In genomic region chr3:143316457-143316856, GRCm38 (mm10) we compare ENCODE assay signal across 12 mouse cellular contexts.
DNase-seq lines count a peak whose midpoint lies in the region; ATAC-seq and TF ChIP-seq lines count a peak whose summit lies in the region.
"Had no signal": no experiment of that assay in that cellular context is flagged by ENCODE, and none has a peak within 500 bp of the region (broad histone marks: within the 10 kb centered on the region; RNA-seq: fewer than 3 reads in every experiment).

No protein-coding gene starts in this region.

- H3K4me1 ChIP-seq in embryonic facial prominence, embryonic 14.5 days (ENCODE audit: control insufficient read depth, insufficient read depth, low read length), result no peaks in the 10 kb centered on the region
- no peaks in the 10 kb centered on the region for H3K4me1 ChIP-seq in embryonic facial prominence, embryonic 10.5 days
- H3K4me1 ChIP-seq in thymus, adult 2 months (replicated peaks; ENCODE audit: control insufficient read depth, insufficient read depth, low read length), result no peaks in the 10 kb centered on the region
- H3K4me1 ChIP-seq: embryonic facial prominence, embryonic 13.5 days; heart, embryonic 15.5 days had no signal

- no peak overlapping the region for H3K4me3 ChIP-seq in embryonic facial prominence, embryonic 14.5 days (ENCODE audit: low read depth, low read length)
- H3K4me3 ChIP-seq in embryonic facial prominence, embryonic 10.5 days, result no peak overlapping the region
- no peak overlapping the region for H3K4me3 ChIP-seq in thymus, adult 2 months (ENCODE audit: control insufficient read depth, insufficient read depth, low read length)
- H3K4me3 ChIP-seq: embryonic facial prominence, embryonic 13.5 days; gastrocnemius, adult 2 months; heart, embryonic 15.5 days; limb, embryonic 13.5 days had no signal

- no peak overlapping the region for H3K4me2 ChIP-seq in embryonic facial prominence, embryonic 14.5 days (ENCODE audit: low read depth, low read length)
- H3K4me2 ChIP-seq: embryonic facial prominence, embryonic 13.5 days; heart, embryonic 15.5 days; limb, embryonic 13.5 days had no signal

- no peak for TF ChIP-seq CTCF in thymus, adult 2 months (IDR thresholded peaks at IDR 0.05; ENCODE audit: borderline replicate concordance, control insufficient read depth, extremely low read depth, insufficient read depth, low read length, poor library complexity)

- peak; percentile 30 for DNase-seq in embryonic facial prominence, embryonic 14.5 days (ENCODE audit: low spot score)
- no peak for DNase-seq in embryonic facial prominence, embryonic 10.5 days (ENCODE audit: low spot score)
- peak; percentile 4 for DNase-seq in lung, postnatal 10 days
- no peak for DNase-seq in lung, postnatal 14 days
- peak; percentile 88 to 94 for DNase-seq in left cerebral cortex, adult 9 months (ENCODE audit: low spot score in 2 of 2)
- DNase-seq in cerebellum, adult 18-20 months, result no peak
- DNase-seq in thymus, adult 2 months, result no peak
- no peak for DNase-seq in testis, postnatal 10 days (ENCODE audit: low spot score)
- DNase-seq: gastrocnemius, adult 2 months had no signal

- no peak for TF ChIP-seq POLR2A in thymus, adult 2 months (IDR thresholded peaks at IDR 0.05; ENCODE audit: control insufficient read depth, extremely low read depth, insufficient read depth, low read length, poor library complexity)

- H3K9me3 ChIP-seq in embryonic facial prominence, embryonic 14.5 days (ENCODE audit: control insufficient read depth, low read length), result no peaks in the 10 kb centered on the region
- H3K9me3 ChIP-seq in embryonic facial prominence, embryonic 10.5 days, result no peaks in the 10 kb centered on the region
- H3K9me3 ChIP-seq: embryonic facial prominence, embryonic 13.5 days; heart, embryonic 15.5 days; limb, embryonic 13.5 days had no signal

- no peak overlapping the region for H3K27ac ChIP-seq in embryonic facial prominence, embryonic 14.5 days (replicated peaks; ENCODE audit: low read depth, low read length)
- H3K27ac ChIP-seq in embryonic facial prominence, embryonic 10.5 days (replicated peaks), result no peak overlapping the region
- no peak overlapping the region for H3K27ac ChIP-seq in thymus, adult 2 months (ENCODE audit: control insufficient read depth, insufficient read depth, low read length)
- H3K27ac ChIP-seq: embryonic facial prominence, embryonic 13.5 days; gastrocnemius, adult 2 months; heart, embryonic 15.5 days; limb, embryonic 13.5 days had no signal

- H3K36me3 ChIP-seq in embryonic facial prominence, embryonic 14.5 days (ENCODE audit: control insufficient read depth, insufficient read depth, low read length), result no peaks in the 10 kb centered on the region
- H3K36me3 ChIP-seq in embryonic facial prominence, embryonic 10.5 days (replicated peaks), result no peaks in the 10 kb centered on the region
- H3K36me3 ChIP-seq in thymus, adult 2 months (ENCODE audit: control insufficient read depth, insufficient read depth, low read length), result no peaks in the 10 kb centered on the region
- H3K36me3 ChIP-seq: embryonic facial prominence, embryonic 13.5 days; heart, embryonic 15.5 days; limb, embryonic 13.5 days had no signal

- H3K27me3 ChIP-seq in embryonic facial prominence, embryonic 14.5 days (replicated peaks; ENCODE audit: control insufficient read depth, insufficient read depth, low read length), result no peaks in the 10 kb centered on the region
- H3K27me3 ChIP-seq in embryonic facial prominence, embryonic 10.5 days (replicated peaks; ENCODE audit: low read depth, poor library complexity, severe bottlenecking), result no peaks in the 10 kb centered on the region
- H3K27me3 ChIP-seq in thymus, adult 2 months (ENCODE audit: control insufficient read depth, insufficient read depth, low read length), result no peaks in the 10 kb centered on the region
- H3K27me3 ChIP-seq: embryonic facial prominence, embryonic 13.5 days; heart, embryonic 15.5 days; limb, embryonic 13.5 days had no signal

- ATAC-seq in embryonic facial prominence, embryonic 14.5 days (ENCODE audit: low read depth), result no peak

- 47% methylated on average over 7 of the region's 7 CpGs for WGBS in embryonic facial prominence, embryonic 14.5 days
- WGBS in embryonic facial prominence, embryonic 10.5 days, result 76% methylated on average over 7 of the region's 7 CpGs
- WGBS in thymus, adult 2 months, result 92% methylated on average over 7 of the region's 7 CpGs

- no peak overlapping the region for H3K9ac ChIP-seq in embryonic facial prominence, embryonic 14.5 days (ENCODE audit: low read depth, low read length)
- H3K9ac ChIP-seq: embryonic facial prominence, embryonic 13.5 days; heart, embryonic 15.5 days; limb, embryonic 13.5 days had no signal

Comparison
In these comparisons a context has a peak if more than half of its experiments do, and no peak if none do; other contexts are left out.
1. DNase-seq: peak in embryonic facial prominence, embryonic 14.5 days (single experiment), lung, postnatal 10 days (single experiment) and left cerebral cortex, adult 9 months (2 of 2); none in embryonic facial prominence, embryonic 10.5 days (single experiment), lung, postnatal 14 days (single experiment), cerebellum, adult 18-20 months (0 of 2), thymus, adult 2 months (single experiment) and testis, postnatal 10 days (single experiment).